Mouse (Mus musculus) neural tube, embryonic 10.5 days (tissue): ENCODE results near the gene 1700011M02Rik.
"Not testable (repeated sequence)": the region's sequence is repeated elsewhere in the genome, so short reads cannot be mapped to it uniquely, and the experiment has no call there.

Source experiments
- DNase-seq: peaks from one replicate; pipeline ENCODE4 v3.0.0-alpha.2; 2017; ENCODE audit warnings: low spot score; ENCODE audit errors: extremely low spot score

The 1700011M02Rik gene

GRCm38 (mm10) chrX:102908587-102908986 is at the start of gene 1700011M02Rik, which contains the start of gene Dmrtc1a:
TSS of gene 1700011M02Rik (plus strand) at chrX:102908905.
TSS of gene Dmrtc1a (minus strand) at chrX:102908687.
- not testable (repeated sequence) for DNase-seq

DNA sequence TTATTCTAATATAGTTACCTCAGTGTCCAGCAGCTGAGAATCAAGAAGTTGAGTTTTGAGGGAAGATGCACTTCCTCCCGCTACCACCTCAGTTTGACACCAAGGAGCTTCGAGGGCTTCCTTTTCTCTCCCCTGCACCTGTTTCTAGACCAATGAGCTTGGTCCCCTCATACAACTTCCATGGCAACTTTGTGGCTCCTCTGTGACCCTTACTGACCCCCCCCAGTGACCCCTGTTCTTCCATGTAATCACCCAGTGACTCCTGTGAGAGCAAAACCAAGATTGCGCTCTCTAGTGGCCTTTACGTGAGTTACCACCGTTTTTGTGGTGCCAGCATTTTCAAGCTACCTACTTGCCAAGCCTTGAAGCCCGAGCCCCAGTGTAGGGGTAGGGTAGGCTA is 40.8 kb upstream of the 1700011M02Rik start, which contains the start of gene 1700031F05Rik:
Gene 1700031F05Rik, minus strand, starts transcription at position 101 of the 400 bp plus-strand sequence.
- DNase-seq, result no peak

GRCm38 (mm10) chrX:102914823-102915222 is 6.1 kb downstream of the 1700011M02Rik start:
- DNase-seq, result not testable (repeated sequence)

GRCm38 (mm10) chrX:102926707-102927106 is 18.0 kb downstream of the 1700011M02Rik start:
- not testable (repeated sequence) for DNase-seq

GRCm38 (mm10) chrX:102928072-102928471 is 19.4 kb downstream of the 1700011M02Rik start, which contains the start of gene 1700018G05Rik:
TSS of gene 1700018G05Rik (plus strand) at chrX:102928372.
- not testable (repeated sequence) for DNase-seq

- no peak for DNase-seq
Measured at GRCm38 (mm10) chrX:102932992-102933570, 24.4 kb downstream of the 1700011M02Rik start.

GRCm38 (mm10) chrX:102933571-102934394 is 25.1 kb downstream of the 1700011M02Rik start:
- DNase-seq, result peak; percentile 58

- no peak for DNase-seq
Measured at GRCm38 (mm10) chrX:102934395-102934764, 25.7 kb downstream of the 1700011M02Rik start.

DNA sequence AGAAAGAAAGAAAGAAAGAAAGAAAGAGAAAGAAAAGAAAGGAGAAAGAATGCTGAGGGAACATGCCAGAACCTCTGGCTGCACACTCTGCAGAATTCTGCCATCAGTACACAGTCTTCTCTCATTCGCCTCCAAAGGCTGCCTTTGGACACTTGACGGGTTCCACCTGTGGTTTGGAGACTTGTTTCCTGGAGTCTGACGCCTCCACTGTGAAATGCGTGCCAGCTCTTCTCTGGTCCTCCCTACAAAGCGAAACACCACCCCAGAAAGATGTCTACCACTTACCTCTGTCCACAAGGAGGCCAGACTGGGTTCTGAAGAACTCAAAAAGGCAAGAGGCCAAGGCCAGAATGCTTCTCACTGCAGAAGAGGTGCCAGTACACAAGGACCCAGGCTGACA is 28.0 kb downstream of the 1700011M02Rik start:
- no peak for DNase-seq

DNA sequence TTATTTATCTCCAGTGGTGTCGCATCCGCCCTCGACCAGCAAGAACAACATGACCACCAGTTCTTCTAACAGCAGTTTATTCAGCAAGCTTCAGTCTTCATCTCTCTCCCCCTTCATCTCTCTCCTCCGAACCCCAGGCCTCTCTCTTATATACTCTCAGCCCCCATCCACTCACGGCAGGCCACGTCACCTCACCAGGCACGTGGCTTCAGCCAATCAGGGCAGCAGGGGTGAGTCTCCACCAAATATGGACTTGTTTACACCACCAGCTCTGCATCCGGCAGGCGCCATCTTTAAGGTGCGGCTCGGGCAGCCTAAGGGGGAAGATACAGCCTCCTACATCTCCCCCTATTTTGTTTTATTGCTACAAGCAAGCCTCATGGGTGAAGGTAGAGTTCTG is 41.4 kb downstream of the 1700011M02Rik start:
- not testable (repeated sequence) for DNase-seq

DNA sequence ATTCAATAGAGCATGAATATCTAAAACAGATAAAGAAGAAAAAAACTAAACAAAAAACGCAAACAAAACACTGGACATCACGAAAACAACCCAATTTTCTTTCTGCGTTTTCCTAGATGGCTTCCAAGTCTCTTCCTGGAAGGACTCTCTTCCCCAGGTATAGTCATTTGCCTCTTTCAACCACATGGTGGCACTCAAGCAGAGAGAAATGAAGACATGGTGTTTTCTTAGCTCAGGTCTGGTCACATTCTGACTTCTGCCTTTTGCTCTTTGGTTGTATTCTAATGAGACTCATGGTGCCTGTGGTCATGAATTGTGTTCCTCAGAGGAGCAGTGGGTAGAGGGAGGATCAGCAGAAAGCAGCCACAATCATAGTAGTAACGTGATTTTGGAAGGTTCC is 50.2 kb downstream of the 1700011M02Rik start:
- DNase-seq, result no peak
